Mouse (Mus musculus) liver, postnatal 0 days (tissue): Measurements from ENCODE around the gene Btnl10.

Experiments
- CTCF ChIP-seq: sonication (generic); IDR thresholded peaks from 2 replicates; pipeline ENCODE4 v1.5.1; 2016; ENCODE audit warnings: antibody characterized with exemption, low read depth
- EP300 ChIP-seq: IDR thresholded peaks from 2 replicates; pipeline ENCODE4 v1.6.1; 2016; ENCODE audit warnings: antibody characterized with exemption, low read depth, mild to moderate bottlenecking

DNA sequence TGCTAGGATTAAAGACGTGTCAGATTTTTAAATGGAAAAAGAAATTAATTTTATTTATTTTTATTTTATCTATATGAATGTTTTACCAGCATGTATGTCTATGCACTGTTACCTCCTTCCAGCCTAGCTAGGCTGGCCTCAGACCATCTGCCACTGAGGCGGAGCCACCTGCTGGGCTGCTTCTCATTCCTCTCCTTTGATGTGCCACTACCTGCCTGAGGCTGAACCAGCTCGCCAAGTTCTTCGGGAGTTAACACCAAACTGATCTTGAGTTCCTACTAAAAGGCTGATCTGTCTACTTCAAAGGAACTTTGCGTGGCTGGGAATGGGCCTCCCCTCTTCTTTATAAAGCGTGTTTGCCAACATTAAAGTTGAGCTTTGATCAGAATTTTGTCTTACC, 23.3 kb upstream of the Btnl10 start:
- TF ChIP-seq EP300 = no peak
- no peak for TF ChIP-seq CTCF
